Mouse (Mus musculus) layer of hippocampus, adult 2 months (tissue): ENCODE measurements at regions not wholly inside any gene's neighbourhood (a gene's known extent, or its start where the extent isn't known, plus 50 kb on each side); places are given as distances from the start of the nearest gene placed in this dataset.

ENCODE experiments used
- DNase-seq, 2 experiments: peaks; one replicate each; pipeline ENCODE4 v3.0.0; 2022; ENCODE audit warnings: low spot score in 2 of 2
- H3K27ac ChIP-seq: fragments of 200-600 bp; 2 replicates; pipeline ENCODE4 v1.8.1; 2022
- H3K4me3 ChIP-seq: fragments of 200-600 bp; 2 replicates; pipeline ENCODE4 v1.8.1; 2022; ENCODE audit warnings: mild to moderate bottlenecking
- CTCF ChIP-seq: fragments of 200-600 bp; conservative IDR thresholded peaks from 2 replicates; pipeline ENCODE4 v1.8.1; 2022; ENCODE audit warnings: antibody characterized with exemption, mild to moderate bottlenecking, moderate library complexity

DNA sequence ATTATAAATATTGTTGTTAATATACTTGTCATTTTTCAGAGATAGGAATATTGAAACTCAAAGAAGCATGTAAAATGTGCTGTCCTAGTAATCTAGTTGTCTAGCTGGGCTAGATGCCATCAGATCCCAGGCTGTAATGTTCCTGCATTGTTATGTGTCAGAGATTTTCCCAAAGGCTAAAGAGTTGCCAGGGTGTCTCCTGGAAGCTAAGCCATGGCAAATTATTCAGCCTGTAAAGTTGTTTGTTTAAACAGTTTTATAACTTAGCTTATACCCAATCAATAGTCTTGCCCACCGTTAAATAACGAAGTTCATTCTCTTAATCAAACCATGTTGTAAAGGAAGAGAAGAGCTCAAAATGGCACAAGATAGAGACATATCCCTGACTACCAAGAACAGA is 117.9 kb downstream of the Arl4a start:
- no peak for DNase-seq
- H3K27ac ChIP-seq = no peak overlapping the region; the same call in 1 of the 2 replicates
- TF ChIP-seq CTCF = no peak
- no peak overlapping the region for H3K4me3 ChIP-seq

DNA sequence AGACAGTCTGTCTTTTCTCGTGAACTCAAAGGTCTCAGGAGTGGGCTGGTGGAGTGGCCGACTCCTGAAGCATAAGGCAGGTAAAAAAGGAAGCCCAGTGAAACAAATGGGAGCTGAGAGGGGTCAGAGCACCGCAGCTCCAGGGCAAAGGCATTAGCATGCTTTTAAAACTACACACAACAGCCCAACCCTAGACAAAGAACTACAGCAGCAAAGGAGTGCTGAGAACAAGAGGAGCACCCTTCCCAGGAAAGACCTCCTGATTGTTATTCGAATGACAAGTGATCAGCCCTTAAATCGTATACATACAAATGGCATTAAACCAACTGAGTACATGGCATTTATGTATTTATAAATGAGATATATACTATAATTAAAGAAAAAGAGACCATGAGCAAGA is 149.3 kb downstream of the Arl4a start:
- no peak for TF ChIP-seq CTCF
- no peak overlapping the region for H3K27ac ChIP-seq
- no peak overlapping the region for H3K4me3 ChIP-seq
- no peak for DNase-seq

DNA sequence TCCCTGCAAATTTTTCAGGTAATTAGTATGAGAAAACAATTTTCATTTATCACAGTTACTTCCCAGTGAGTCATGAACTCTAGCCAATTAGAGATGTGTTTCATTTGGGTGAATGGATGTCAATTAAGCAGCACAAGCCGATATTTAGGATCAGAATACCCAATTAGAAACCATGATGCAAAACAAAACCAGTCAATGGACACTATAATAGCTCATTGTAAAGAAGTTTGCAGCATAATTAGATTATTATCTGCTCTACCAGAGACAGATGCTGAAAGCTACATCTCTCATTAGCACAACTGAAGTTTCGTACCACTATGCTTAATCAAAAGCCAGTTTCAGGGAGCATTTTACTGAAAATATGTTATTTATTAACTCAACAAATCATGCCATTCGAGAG is 152.5 kb downstream of the Arl4a start:
- TF ChIP-seq CTCF = no peak
- DNase-seq = no peak
- no peak overlapping the region for H3K4me3 ChIP-seq
- no peak overlapping the region for H3K27ac ChIP-seq

DNA sequence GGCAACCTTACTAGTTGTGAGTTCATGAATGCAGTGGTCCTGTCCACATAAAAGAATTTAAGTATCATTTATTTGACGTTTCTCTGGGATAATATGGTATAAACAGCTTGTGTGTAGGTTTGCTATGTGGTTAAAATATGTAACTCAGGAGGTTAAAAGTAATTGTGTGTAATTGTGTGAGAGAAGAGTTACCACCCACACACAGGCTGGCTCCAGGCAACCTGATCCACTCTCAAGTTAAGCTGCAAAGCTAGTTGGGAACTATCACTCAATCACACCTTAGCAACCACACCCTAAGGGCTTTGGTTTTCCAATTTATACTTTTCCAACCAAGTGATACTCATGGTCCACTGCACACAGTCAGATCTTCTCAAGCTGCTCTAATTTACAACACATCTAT is 157.5 kb downstream of the Arl4a start:
- Histone ChIP-seq H3K27ac (no peak overlapping the region), H3K4me3 (no peak overlapping the region)
- no peak for TF ChIP-seq CTCF
- DNase-seq = peak in 1 of 2 experiments; percentile 8

DNA sequence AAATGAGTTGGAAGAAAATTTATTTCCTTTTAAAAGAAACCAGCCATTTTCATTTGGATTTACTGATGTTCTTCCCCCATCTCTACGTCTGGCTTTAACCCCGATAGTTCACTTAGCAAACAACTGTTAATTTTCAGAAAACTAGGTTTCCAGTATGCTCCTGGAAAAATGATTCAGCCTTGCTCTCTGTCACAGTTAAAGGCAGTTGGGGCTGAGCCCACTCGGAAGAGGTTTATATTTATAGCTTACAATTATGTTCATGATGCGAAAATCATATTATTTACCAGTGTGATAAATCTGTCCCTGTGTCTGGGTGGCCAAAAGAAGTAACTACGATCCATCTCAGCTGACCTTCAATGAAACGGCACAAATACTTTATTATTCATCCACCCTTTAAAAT is 163.9 kb downstream of the Arl4a start:
- Histone ChIP-seq H3K4me3 (no peak overlapping the region), H3K27ac (no peak overlapping the region)
- TF ChIP-seq CTCF = no peak
- no peak for DNase-seq

DNA sequence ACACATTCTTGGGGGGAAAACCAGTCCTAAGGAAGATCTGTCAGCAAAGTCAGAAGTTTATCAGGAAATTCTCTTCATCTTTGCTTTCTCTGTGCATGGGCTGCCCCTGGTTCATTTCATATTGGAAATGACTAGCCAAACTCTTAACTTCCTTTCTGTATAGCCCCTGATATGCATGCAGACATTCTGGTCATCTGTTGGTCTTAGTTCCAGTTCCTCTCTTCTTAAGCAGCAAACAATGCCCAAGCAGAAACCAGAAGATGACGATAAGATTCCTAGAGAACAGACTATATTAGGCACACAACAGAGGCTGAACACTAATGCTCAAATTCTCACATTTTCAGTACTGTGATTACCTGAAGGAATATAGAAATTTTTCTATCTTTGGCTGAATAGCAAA is 176.0 kb downstream of the Arl4a start:
- Histone ChIP-seq H3K4me3 (no peak overlapping the region), H3K27ac (no peak overlapping the region)
- TF ChIP-seq CTCF = no peak
- DNase-seq = no peak

DNA sequence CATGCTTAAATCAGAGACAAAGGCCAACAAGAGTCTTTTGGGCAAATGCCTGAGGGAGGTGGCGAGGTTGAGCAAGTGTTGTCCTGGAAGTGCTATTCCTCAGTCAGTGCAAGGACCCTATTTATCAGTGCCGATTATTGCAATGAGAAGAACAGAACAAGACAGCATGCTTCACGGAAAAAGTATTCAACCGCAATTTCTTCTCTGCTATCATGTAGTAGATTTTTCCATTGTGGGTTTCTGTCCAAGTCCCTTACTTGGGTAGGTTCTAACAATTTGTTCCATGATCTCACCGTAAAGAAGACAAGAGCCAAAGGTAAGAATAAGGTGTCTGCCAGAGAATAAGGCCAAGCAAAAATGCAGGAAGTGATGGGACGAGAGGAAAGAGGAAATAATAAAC is 186.2 kb downstream of the Arl4a start:
- DNase-seq = no peak
- no peak for TF ChIP-seq CTCF
- H3K4me3 ChIP-seq = no peak overlapping the region
- H3K27ac ChIP-seq = no peak overlapping the region

DNA sequence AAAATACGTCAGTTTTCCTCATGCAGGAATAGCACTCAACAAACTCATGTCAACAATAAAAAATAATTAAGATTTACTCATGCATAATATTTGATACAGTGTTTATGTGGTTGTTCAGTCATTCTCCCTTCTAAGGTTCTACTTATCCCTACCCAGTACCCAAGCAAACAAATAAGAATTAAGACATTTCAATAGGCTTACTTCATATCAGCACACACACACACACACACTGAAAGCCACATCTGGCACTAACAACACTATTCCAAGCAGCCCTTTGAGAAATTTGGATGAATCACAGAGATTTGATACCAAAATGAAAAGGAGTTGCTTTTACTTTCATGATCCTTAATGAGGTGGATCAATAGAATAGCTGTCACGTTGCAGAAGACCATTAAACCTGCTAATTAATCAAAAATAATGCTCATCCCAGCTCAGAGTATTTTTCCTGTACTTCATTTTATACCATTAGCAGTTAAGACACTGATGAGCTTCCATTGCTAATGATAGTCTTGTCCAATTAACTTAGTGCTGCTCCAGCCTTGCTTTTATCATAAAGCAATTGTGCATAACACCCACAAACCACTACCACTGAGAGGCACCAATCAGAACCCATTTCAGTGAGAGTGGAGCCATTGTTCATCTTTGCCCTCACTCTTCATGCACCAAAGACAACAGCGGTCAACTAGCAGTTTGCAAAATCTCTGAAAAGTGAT is 188.3 kb downstream of the Arl4a start:
- TF ChIP-seq CTCF = no peak
- no peak overlapping the region for H3K27ac ChIP-seq
- DNase-seq = no peak
- H3K4me3 ChIP-seq = no peak overlapping the region

DNA sequence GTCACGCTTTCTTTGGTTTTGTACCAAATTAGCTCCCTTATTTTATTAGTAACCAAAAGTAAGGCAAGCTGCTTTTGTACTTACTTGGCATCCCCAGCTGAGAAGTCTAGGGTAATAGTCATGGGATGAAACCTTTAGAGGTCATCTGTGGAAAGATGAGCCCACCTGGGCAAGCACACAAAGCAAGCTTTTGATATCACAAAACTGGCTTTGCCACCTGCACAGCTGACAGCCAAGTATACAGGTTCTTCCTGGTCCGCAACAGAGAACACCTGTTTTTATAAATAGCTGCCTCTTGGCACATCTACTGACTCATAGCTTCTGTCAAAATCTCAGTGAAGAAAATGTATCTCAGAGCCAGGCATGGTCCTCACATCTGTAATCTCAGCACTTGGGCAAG is 197.2 kb downstream of the Arl4a start:
- Histone ChIP-seq H3K4me3 (no peak overlapping the region), H3K27ac (no peak overlapping the region)
- no peak for DNase-seq
- no peak for TF ChIP-seq CTCF

DNA sequence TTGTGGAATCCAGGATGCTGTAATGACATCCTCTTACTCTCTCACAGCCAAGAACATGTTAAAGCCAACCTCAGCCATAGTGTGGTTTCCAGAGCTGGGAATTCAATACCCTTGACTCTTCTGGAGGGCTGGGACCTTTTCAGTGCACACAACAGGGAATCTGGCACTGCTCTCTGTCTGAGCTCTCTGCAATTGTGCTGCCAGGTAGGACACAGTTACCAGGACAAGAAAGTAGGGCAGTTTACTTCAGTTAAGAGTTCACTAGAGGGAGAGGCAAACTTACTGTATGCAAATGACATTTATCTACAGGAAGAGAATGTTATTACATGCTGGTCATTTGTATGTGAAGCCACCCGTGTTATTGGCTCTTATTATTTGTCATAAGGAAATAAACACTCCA is 197.6 kb downstream of the Arl4a start:
- TF ChIP-seq CTCF = no peak
- DNase-seq = no peak
- no peak overlapping the region for H3K27ac ChIP-seq
- no peak overlapping the region for H3K4me3 ChIP-seq

DNA sequence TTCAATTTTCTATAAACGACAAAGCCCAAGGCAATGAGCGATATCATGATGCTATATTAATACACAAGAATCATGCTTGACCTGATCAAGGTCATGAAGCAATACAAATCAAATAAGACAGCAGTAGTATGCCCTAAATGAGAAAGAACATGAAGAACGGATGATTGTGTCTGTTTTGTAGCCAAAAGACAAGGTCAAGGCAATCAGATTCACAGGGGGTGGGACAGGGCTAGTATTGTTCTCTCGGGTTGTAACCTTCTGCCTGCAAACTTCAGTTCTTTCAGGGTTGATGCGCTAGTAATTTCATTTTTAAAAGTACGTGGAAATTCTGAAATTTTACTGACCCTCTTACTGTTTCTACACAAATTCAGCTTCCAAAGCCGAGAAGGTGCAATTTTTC is 206.7 kb downstream of the Arl4a start:
- no peak for TF ChIP-seq CTCF
- Histone ChIP-seq H3K4me3 (no peak overlapping the region), H3K27ac (no peak overlapping the region)
- DNase-seq = no peak

DNA sequence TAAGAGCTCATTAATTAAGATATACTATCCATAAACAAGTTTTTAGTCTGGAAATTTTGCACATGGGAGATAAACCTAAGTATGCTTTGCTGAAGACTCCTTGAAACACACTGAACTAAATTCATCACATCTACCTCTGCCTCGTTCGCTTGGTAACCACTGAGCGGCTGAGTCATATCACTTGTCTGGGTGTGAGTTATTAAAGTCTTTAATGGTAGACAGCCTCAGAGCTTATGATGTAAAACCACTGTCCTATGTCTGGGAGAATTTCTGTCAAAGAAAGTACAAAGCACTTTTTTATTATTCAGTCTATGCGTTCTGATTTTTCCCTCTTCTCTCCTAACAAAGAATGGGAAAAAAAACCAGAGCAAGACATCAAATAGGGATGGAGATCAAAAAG is 207.3 kb downstream of the Arl4a start:
- H3K4me3 ChIP-seq = no peak overlapping the region
- no peak for TF ChIP-seq CTCF
- no peak for DNase-seq
- H3K27ac ChIP-seq = no peak overlapping the region

DNA sequence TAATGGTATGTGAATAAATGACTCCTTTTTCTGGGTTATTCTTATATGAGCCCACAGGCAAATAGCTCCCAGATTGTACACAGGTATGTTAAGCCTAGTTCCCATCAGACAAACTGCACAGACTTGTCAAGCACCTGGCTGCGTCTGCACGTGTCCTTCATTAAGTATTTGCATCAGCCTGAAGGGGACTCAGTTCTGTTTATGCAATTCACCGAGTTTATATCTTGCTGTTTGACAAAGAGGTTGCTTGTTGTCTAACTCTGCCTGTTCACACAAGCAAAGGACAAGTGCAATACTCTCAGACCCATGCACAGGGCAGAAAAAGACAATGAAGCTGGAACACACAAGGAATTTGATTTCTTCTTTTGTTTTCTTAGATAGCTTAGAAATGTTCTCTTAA is 215.2 kb downstream of the Arl4a start:
- DNase-seq = no peak
- no peak overlapping the region for H3K4me3 ChIP-seq
- no peak overlapping the region for H3K27ac ChIP-seq
- TF ChIP-seq CTCF = no peak

DNA sequence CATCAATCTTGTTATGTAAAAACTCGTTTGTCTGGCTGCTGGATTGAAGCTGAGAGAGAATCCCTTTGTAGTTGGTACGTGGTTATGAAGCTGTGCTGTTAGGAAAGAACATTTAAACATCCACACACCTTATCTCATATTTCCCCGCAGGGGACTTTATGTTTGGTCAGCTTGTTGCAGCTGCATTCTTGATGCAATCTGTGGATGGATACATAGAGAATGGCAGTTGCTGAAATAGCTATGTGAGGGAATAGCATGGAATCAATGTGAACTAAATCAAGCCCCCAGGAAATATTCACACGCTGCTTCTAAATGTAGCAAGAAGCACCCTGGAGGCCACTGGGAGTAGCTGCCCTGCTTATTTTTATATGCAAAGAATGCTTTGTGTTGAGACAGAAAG is 236.3 kb downstream of the Arl4a start:
- no peak for TF ChIP-seq CTCF
- no peak overlapping the region for H3K4me3 ChIP-seq
- no peak overlapping the region for H3K27ac ChIP-seq
- DNase-seq = no peak

DNA sequence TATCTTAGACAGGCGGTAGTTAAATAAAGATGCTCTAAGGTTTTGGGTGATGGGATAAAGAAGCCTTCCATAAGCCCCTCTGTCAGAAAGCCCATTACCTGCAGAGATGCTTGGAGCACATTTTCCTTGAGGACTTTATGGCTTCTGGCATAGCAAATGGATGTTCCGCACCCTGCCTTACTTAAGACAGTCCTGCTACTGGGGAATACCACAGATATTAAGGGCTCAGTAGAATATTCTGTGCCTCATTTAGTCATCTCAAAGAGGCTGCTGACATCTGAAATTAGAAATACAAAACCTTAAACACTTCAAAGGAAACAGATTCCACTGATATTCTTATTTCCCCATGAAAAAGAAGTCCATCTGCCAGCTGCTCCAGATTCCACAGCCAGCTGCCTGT is 240.0 kb downstream of the Arl4a start:
- peak in 1 of 2 experiments; percentile 13 for DNase-seq
- TF ChIP-seq CTCF = no peak
- Histone ChIP-seq H3K4me3 (no peak overlapping the region), H3K27ac (no peak overlapping the region)
